Mouse (Mus musculus) G1E (cell line): ENCODE measurements around the gene C1ql1. TPM values are rescaled to one million over a fixed set of nuclear protein-coding genes. Genes with fewer than 3 reads are reported as not detected.

Experiments
- ATAC-seq: 2 replicates; pipeline ENCODE4 v1.8.0; 2016; ENCODE audit warnings: mild to moderate bottlenecking; ENCODE audit not compliant: insufficient number of reproducible peaks, poor library complexity, low FRiP score, severe bottlenecking; ENCODE audit errors: extremely low read depth
- DNase-seq: peaks from one replicate; pipeline ENCODE4 v3.0.0; 2012; ENCODE audit warnings: low spot score
- H3K27me3 ChIP-seq: 2 replicates; pipeline ENCODE4 v1.6.1; 2012; ENCODE audit warnings: mild to moderate bottlenecking, low read length, inconsistent platforms; ENCODE audit not compliant: insufficient read depth
- H3K36me3 ChIP-seq: replicated peaks from 2 replicates; pipeline ENCODE3; 2012; ENCODE audit warnings: mild to moderate bottlenecking, inconsistent platforms
- H3K4me1 ChIP-seq: 2 replicates; pipeline ENCODE4 v1.6.1; 2012; ENCODE audit warnings: low read depth, low read length, inconsistent platforms, mixed read lengths; ENCODE audit not compliant: insufficient read depth
- H3K4me3 ChIP-seq: 2 replicates; pipeline ENCODE4 v1.5.1; 2012; ENCODE audit warnings: low read depth, mild to moderate bottlenecking, inconsistent platforms, low read length, moderate library complexity, mixed read lengths
- H3K9me3 ChIP-seq: replicated peaks from 2 replicates; pipeline ENCODE4 v1.6.1; 2012; ENCODE audit warnings: inconsistent platforms
- CTCF ChIP-seq: IDR thresholded peaks from 2 replicates; pipeline ENCODE4 v1.5.1; 2012; ENCODE audit warnings: low read depth, low read length, inconsistent platforms, mixed read lengths
- GATA1 ChIP-seq: IDR thresholded peaks from 2 replicates; pipeline ENCODE4 v1.6.1; 2012; ENCODE audit warnings: borderline replicate concordance, low read length, inconsistent platforms, mixed read lengths
- GATA2 ChIP-seq: IDR thresholded peaks from 2 replicates; pipeline ENCODE4 v1.6.1; 2012; ENCODE audit warnings: low read depth, low read length, inconsistent platforms, borderline replicate concordance
- POLR2AphosphoS5 ChIP-seq: IDR thresholded peaks from 2 replicates; pipeline ENCODE4 v1.6.1; 2012; ENCODE audit warnings: low read depth, low read length, inconsistent platforms; ENCODE audit not compliant: insufficient replicate concordance
- TAL1 ChIP-seq: conservative IDR thresholded peaks from 2 replicates; pipeline ENCODE4 v1.6.1; 2012; ENCODE audit warnings: low read depth, low read length, inconsistent platforms, mixed read lengths
- polyA plus RNA-seq: library from polyadenylated mRNA; stranded (reverse); fragments of >175 nt; gene quantifications from 2 replicates; pipeline ENCODE4 v1.2.3, GENCODE M21; 2012
- total RNA-seq, 2 experiments: library from RNA; stranded (forward) in 1 of 2; stranded (reverse) in 1 of 2; fragments of 200-1000 nt in 1 of 2; fragments of >200 nt in 1 of 2; fragmentation: Nextera tagmentation in 1 of 2; gene quantifications; 2 replicates each; pipeline ENCODE4 v1.2.3; 2014 to 2017

C1ql1 gene
- total and polyA plus RNA-seq, 3 experiments: not detected

DNA sequence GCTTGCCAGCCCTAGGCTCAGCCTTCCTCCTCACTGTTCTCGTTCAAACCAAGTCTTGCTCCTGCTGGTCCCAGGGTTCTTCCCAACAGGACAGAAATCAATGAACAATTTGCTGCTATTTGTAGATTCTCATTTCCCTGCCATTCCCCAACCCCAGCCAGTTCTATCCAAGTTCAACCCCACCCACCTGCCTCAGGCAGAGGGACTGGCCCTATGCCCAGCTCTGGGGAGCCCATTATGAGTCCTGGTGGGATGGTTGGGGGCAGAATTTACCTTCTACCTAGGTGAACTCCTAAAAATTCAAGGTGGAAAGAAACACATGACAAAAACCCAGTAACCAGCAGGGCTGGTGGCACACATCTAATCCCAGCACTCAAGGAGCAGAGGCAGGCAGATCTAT lies 25.8 kb upstream of the C1ql1 start:
- ATAC-seq (no peak), DNase-seq (no peak)
- no peaks in the 10 kb centered on the region for H3K9me3 ChIP-seq
- H3K36me3 ChIP-seq: no peaks in the 10 kb centered on the region
- H3K4me1 ChIP-seq: no peaks in the 10 kb centered on the region
- peaks cover 64% of the 10 kb centered on the region for H3K27me3 ChIP-seq
- H3K4me3 ChIP-seq: no peak overlapping the region
- TF ChIP-seq GATA1: no peak

DNA sequence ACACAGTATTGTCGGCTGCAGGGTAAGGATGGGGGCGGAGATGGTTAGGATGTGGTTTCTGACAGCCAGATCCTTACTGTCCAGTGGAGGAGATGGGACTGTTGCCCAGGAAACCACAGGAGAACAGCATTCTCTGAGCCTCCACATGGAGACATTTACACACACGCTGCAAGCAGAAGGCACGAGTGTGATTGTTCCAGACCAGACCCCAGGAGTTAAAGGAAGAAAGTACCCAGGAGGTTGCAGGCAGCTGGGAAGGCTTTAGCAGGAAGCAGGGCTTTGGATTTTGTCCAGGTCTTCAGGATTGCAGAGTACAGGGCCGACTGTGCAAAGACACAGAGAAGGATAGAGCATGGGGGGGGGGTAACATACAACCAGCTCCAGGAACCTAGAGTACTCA lies 25.1 kb upstream of the C1ql1 start:
- Histone ChIP-seq H3K9me3 (no peaks in the 10 kb centered on the region), H3K4me3 (no peak overlapping the region), H3K36me3 (no peaks in the 10 kb centered on the region), H3K27me3 (peaks cover 70% of the 10 kb centered on the region), H3K4me1 (no peaks in the 10 kb centered on the region)
- ATAC-seq (no peak), DNase-seq (no peak)
- TF ChIP-seq CTCF (no peak), POLR2AphosphoS5 (no peak), GATA1 (no peak), TAL1 (no peak), GATA2 (no peak)

DNA sequence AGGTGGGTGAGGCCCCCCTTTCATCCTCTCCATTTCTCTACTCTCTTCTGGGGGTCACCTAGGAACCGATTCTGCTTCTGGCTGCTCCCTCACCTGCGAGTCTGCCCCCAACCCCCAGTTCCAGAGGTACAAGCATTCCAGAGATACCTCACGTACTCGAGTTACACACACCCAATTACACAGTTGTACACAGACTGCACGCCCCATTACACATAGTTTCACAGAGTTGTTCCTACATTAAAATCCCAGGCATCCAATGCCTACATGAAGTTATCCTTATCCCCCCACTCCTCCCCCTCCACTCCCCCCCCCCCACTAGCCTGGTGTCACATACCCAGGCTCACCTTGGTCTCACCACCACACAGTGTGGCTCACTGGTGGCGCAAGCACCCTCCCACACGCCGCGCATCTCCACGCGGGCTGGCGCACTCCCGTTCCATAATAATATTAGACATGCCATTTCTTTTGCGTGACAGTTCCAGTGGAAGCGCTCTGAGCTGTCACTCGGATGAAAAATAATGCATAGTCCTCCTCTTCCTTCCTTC lies 18.1 kb upstream of the C1ql1 start:
- no peak for TF ChIP-seq GATA2
- no peak for TF ChIP-seq POLR2AphosphoS5
- TF ChIP-seq CTCF: no peak
- TF ChIP-seq GATA1: no peak
- TF ChIP-seq TAL1: no peak
- no peak for ATAC-seq
- Histone ChIP-seq H3K4me3 (no peak overlapping the region), H3K27me3 (peaks cover 53% of the 10 kb centered on the region), H3K36me3 (no peaks in the 10 kb centered on the region), H3K4me1 (no peaks in the 10 kb centered on the region), H3K9me3 (no peaks in the 10 kb centered on the region)
- no peak for DNase-seq

DNA sequence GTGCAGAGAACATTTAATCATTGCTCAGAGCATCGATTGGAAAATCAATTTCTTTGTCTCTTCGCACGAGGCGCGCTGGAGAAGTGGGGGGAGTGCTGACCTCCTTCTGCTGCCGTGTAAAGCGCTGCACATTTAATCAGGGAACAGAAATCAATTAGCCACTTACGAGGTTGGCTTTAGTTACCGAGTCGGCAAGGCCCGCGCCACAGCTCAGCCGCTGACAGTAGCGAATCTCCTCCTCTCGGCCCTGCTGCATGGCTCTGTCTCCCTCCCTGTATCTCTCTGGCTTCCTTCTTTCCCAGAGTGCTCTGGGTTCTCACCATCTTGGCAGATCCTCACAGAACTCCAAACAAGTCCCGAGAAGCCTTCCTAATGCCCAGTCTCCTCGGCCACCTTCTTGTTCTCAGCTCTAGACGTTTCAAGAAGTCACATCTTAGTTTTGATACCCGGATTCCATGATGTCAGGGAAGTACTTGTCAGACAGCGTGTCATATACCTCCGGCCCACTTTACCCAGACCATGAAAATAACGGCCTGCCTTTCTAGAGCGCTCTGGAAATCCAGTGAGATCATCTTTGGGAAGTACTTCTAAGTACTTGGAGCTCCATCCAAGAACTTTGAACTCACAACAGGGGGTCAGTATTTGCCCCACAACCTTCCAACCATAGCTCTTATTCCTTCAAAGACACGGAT lies 17.5 kb upstream of the C1ql1 start:
- no peak for ATAC-seq
- no peak overlapping the region for H3K4me3 ChIP-seq
- H3K36me3 ChIP-seq: no peaks in the 10 kb centered on the region
- H3K9me3 ChIP-seq: no peaks in the 10 kb centered on the region
- peaks cover 47% of the 10 kb centered on the region for H3K27me3 ChIP-seq
- no peak for DNase-seq
- no peak for TF ChIP-seq GATA2
- TF ChIP-seq TAL1: no peak
- no peak for TF ChIP-seq GATA1
- no peak for TF ChIP-seq POLR2AphosphoS5
- TF ChIP-seq CTCF: no peak
- no peaks in the 10 kb centered on the region for H3K4me1 ChIP-seq

DNA sequence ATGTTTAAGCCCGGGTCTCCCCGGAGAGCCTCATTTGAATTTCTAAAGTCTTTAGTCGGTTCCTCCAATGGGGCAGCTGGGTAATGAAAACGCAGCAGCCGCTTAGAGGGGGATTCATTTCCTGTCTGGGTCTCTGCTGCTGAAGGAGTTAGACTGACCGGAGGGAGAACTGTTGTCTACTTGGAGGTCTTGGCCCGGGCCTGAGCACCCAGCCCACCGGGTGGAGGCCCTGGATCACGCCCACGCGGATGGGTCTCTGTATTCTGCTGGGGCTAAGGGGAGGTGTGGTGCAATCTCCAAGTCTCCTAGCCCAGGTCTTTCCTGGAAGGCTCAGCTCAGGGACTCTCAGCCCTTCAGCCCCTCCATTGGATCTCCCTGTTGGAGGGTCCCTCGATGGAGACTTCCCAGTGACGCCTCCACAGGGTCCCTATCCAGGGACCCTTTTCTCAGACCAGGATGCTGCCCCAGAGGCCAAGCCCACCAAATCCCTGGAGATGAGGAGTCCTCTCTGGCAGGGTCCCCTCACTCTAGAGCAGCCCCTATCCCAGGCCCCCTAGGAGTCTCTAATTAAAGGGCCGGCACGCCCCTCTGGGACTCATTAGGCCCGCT lies 16.9 kb upstream of the C1ql1 start:
- ATAC-seq (no peak), DNase-seq (no peak)
- no peaks in the 10 kb centered on the region for H3K4me1 ChIP-seq
- no peaks in the 10 kb centered on the region for H3K9me3 ChIP-seq
- H3K36me3 ChIP-seq: no peaks in the 10 kb centered on the region
- H3K27me3 ChIP-seq: peaks cover 44% of the 10 kb centered on the region
- TF ChIP-seq TAL1: no peak
- no peak for TF ChIP-seq GATA2
- TF ChIP-seq CTCF: no peak
- no peak for TF ChIP-seq GATA1
- no peak for TF ChIP-seq POLR2AphosphoS5
- H3K4me3 ChIP-seq: no peak overlapping the region

DNA sequence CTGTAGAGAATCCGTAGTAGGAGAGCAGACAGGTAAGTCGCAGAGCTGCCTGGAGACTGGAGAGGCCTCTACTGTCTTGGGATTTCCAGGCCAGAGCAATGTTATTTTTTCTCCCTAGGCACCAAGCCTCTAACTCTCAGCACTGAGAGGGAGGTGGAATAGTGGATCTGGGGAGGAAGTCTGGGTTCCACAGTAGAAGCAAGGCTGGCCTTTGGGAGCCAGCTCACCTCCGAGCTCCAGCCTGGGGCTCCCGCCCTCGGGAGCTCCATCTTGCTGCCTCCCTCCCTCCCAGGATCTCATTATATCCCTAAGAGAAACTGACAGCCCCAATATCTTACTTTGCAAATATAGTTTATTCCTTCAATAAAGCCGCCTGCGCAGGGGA lies 16.4 kb upstream of the C1ql1 start:
- H3K4me1 ChIP-seq: no peaks in the 10 kb centered on the region
- no peak for TF ChIP-seq POLR2AphosphoS5
- no peak for TF ChIP-seq GATA1
- TF ChIP-seq TAL1: no peak
- no peak for TF ChIP-seq CTCF
- TF ChIP-seq GATA2: no peak
- H3K4me3 ChIP-seq: no peak overlapping the region
- DNase-seq: no peak
- H3K36me3 ChIP-seq: no peaks in the 10 kb centered on the region
- H3K27me3 ChIP-seq: peaks cover 41% of the 10 kb centered on the region
- no peaks in the 10 kb centered on the region for H3K9me3 ChIP-seq
- ATAC-seq: no peak
